Mouse (Mus musculus) ES-Bruce4 (cell line): ENCODE measurements around the gene Gm45194. TPM values are rescaled to one million over a fixed set of nuclear protein-coding genes. Genes with fewer than 3 reads are reported as not detected.

Experiments
- H3K27ac ChIP-seq: 2 replicates; pipeline ENCODE4 v1.5.1; 2012; ENCODE audit warnings: low read length, inconsistent platforms; ENCODE audit not compliant: insufficient read depth
- H3K27me3 ChIP-seq: 2 replicates; pipeline ENCODE4 v1.6.1; 2012; ENCODE audit warnings: mild to moderate bottlenecking, low read length, inconsistent platforms; ENCODE audit not compliant: control insufficient read depth, poor library complexity, insufficient read depth, severe bottlenecking
- H3K36me3 ChIP-seq: 2 replicates; pipeline ENCODE4 v1.6.1; 2012; ENCODE audit warnings: inconsistent platforms, mild to moderate bottlenecking, low read length, moderate library complexity; ENCODE audit not compliant: control insufficient read depth, poor library complexity, insufficient read depth, severe bottlenecking
- H3K4me1 ChIP-seq: one replicate; pipeline ENCODE4 v1.8.1; 2011; ENCODE audit warnings: low read length; ENCODE audit not compliant: control insufficient read depth, insufficient read depth
- H3K4me3 ChIP-seq: 2 replicates; pipeline ENCODE4 v1.5.1; 2011; ENCODE audit warnings: low read depth, mild to moderate bottlenecking, low read length
- H3K9ac ChIP-seq: 2 replicates; pipeline ENCODE4 v1.6.1; 2012; ENCODE audit warnings: low read depth, mild to moderate bottlenecking, inconsistent platforms; ENCODE audit not compliant: poor library complexity, severe bottlenecking
- H3K9me3 ChIP-seq: replicated peaks from 2 replicates; pipeline ENCODE4 v1.6.1; 2012; ENCODE audit warnings: mild to moderate bottlenecking, low read length, inconsistent platforms; ENCODE audit not compliant: control insufficient read depth, poor library complexity, insufficient read depth, severe bottlenecking
- CTCF ChIP-seq: IDR thresholded peaks from one replicate; pipeline ENCODE4 v1.8.1; 2011; ENCODE audit warnings: low read depth, low read length
- EP300 ChIP-seq: IDR thresholded peaks from 2 replicates; pipeline ENCODE4 v1.6.1; 2011; ENCODE audit warnings: low read depth, low read length; ENCODE audit not compliant: insufficient read depth
- POLR2A ChIP-seq: IDR thresholded peaks from one replicate; pipeline ENCODE4 v1.8.1; 2011; ENCODE audit warnings: low read length; ENCODE audit not compliant: insufficient read depth
- polyA plus RNA-seq: library from polyadenylated mRNA; stranded (reverse); fragments of >200 nt; gene quantifications from 2 replicates; pipeline ENCODE4 v1.2.4, GENCODE M21; 2011; ENCODE audit warnings: low read depth; ENCODE audit not compliant: missing spikeins, insufficient read depth, insufficient read length

The Gm45194 gene
- polyA plus RNA-seq, 1 experiment, result not detected

- Histone ChIP-seq H3K27ac (no peak overlapping the region), H3K27me3 (no peaks in the 10 kb centered on the region), H3K4me3 (no peak overlapping the region), H3K36me3 (no peaks in the 10 kb centered on the region), H3K9me3 (no peaks in the 10 kb centered on the region), H3K9ac (no peak overlapping the region), H3K4me1 (no peaks in the 10 kb centered on the region)
- TF ChIP-seq CTCF (no peak), POLR2A (no peak), EP300 (no peak)
These were observed 69.7 kb downstream of the Gm45194 start for GRCm38 (mm10) chrX:111960909-111961308.

- H3K9me3 ChIP-seq, result no peaks in the 10 kb centered on the region
- no peak overlapping the region for H3K4me3 ChIP-seq
- no peak overlapping the region for H3K9ac ChIP-seq
- TF ChIP-seq POLR2A (no peak), CTCF (no peak), EP300 (no peak)
- no peak overlapping the region for H3K27ac ChIP-seq
- H3K4me1 ChIP-seq, result no peaks in the 10 kb centered on the region
- H3K36me3 ChIP-seq, result no peaks in the 10 kb centered on the region
- H3K27me3 ChIP-seq, result no peaks in the 10 kb centered on the region
These were observed 108.5 kb downstream of the Gm45194 start for GRCm38 (mm10) chrX:111999661-112000060.

DNA sequence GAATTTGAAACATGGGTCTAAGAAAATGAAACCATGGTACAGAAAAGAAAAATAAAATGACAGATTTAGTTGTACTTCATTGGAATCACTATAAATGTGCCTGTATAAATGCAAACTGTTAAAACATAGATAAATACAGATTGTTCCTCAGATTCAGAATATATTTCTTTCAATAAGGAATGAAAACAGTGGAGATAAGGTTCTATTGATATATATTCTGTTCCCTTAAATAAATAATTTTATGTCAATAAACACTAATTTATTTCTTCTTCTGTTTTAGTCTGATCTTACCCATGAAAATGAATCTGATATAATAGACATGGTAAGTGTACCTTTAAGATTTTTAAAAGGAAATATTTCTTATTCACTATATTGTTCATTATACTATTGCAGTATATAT is 119.5 kb downstream of the Gm45194 start, which contains the start of gene Tex16:
Gene Tex16 (plus strand): TSS at position 301 of the 400 bp plus-strand sequence.
- TF ChIP-seq POLR2A (no peak), EP300 (no peak), CTCF (no peak)
- no peak within 1 kb of the TSS for H3K4me3 ChIP-seq
- H3K9ac ChIP-seq, result no peak within 1 kb of the TSS
- H3K4me1 ChIP-seq, result no peaks in the 10 kb centered on the region
- no peaks in the 10 kb centered on the region for H3K27me3 ChIP-seq
- H3K9me3 ChIP-seq, result no peaks in the 10 kb centered on the region
- H3K36me3 ChIP-seq, result no peaks in the 10 kb centered on the region
- H3K27ac ChIP-seq, result no peak within 1 kb of the TSS

DNA sequence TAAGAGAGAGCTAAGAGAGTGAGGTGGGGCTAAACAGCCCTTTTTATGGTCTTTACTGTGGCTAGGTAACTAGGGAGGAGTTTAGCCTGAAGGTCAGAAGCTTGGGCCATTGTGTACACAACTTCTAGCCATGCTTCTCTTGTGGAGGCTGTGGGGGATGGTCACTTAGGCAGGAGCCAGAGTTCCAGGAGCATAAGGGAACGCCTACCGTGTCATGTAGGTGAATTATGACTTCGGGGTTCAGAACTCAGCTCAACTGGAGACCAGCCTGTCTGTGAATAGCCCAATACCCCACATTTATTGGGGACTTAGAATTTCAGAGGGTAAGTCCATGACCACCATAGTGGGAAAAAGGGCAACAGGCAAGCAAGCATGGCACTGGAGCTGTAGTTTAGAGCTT is 347.6 kb downstream of the Gm45194 start, which contains the start of gene 4933403O08Rik:
Gene 4933403O08Rik (plus strand): TSS at position 301 of the 400 bp plus-strand sequence.
- Histone ChIP-seq H3K9me3 (no peaks in the 10 kb centered on the region), H3K27me3 (no peaks in the 10 kb centered on the region), H3K4me3 (no peak within 1 kb of the TSS), H3K9ac (no peak within 1 kb of the TSS), H3K4me1 (no peaks in the 10 kb centered on the region), H3K36me3 (no peaks in the 10 kb centered on the region), H3K27ac (no peak within 1 kb of the TSS)
- no peak for TF ChIP-seq POLR2A
- no peak for TF ChIP-seq EP300
- no peak for TF ChIP-seq CTCF

DNA sequence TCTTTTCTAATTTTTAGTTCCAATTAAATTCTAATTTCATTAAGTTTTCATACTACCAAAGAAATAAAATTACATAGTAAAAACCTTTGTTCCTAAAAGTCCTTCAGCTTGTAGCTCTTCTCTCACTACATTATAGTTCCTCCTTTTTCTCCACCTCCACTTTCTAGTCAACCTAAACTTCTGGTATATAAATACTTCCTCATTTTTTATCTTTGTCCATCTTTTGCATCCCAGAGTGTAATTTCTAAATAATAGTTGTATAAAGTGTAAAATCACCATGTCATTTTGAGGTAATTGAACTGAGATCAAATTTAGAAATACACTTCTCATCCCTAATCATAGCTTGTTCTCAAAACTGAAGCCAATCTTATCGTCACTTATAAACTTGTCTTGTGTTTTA is 351.7 kb downstream of the Gm45194 start:
- Histone ChIP-seq H3K4me1 (no peaks in the 10 kb centered on the region), H3K36me3 (no peaks in the 10 kb centered on the region), H3K9me3 (no peaks in the 10 kb centered on the region), H3K4me3 (no peak overlapping the region), H3K9ac (no peak overlapping the region), H3K27me3 (no peaks in the 10 kb centered on the region), H3K27ac (no peak overlapping the region)
- no peak for TF ChIP-seq CTCF
- TF ChIP-seq EP300, result no peak
- TF ChIP-seq POLR2A, result no peak

DNA sequence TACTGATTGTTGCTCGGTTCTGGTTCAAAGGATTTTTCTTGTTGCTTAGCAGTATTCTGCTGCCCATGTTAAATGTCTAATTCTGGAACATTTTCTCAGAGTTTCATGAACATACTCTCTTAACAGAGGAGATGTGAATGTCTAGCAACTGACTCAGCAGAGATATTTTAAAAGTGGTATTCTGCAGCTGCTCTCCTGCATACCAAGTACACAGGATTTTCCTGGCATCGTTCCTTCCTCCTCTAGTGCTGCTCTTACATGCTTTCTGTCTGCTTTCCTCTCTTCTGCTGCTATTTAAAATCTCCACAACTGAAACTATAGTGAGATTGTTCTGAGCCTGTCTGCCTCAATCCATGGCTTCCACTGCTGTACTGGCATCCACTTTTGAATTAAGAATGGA is 364.3 kb downstream of the Gm45194 start:
- Histone ChIP-seq H3K4me3 (no peak overlapping the region), H3K9me3 (no peaks in the 10 kb centered on the region), H3K36me3 (no peaks in the 10 kb centered on the region), H3K27ac (no peak overlapping the region), H3K9ac (no peak overlapping the region), H3K27me3 (no peaks in the 10 kb centered on the region), H3K4me1 (no peaks in the 10 kb centered on the region)
- TF ChIP-seq EP300, result no peak
- no peak for TF ChIP-seq CTCF
- TF ChIP-seq POLR2A, result no peak
